Mouse (Mus musculus): ENCODE results near the gene Dctn5.

GRCm38 (mm10) chr7:122184569-122184968 is 51.7 kb downstream of the Dctn5 start:
- TF ChIP-seq CTCF (IDR thresholded peaks at IDR 0.05; ENCODE audit: low read depth), result no peak
- no peak for TF ChIP-seq EP300 (IDR thresholded peaks at IDR 0.05; ENCODE audit: low read depth)
